Mouse (Mus musculus) urinary bladder, postnatal 14 days (tissue): Measurements from ENCODE around the gene 4931408C20Rik.

Experiments used
- DNase-seq: peaks from one replicate; pipeline ENCODE4 v3.0.0; 2021; ENCODE audit warnings: low spot score

4931408C20Rik gene

DNA sequence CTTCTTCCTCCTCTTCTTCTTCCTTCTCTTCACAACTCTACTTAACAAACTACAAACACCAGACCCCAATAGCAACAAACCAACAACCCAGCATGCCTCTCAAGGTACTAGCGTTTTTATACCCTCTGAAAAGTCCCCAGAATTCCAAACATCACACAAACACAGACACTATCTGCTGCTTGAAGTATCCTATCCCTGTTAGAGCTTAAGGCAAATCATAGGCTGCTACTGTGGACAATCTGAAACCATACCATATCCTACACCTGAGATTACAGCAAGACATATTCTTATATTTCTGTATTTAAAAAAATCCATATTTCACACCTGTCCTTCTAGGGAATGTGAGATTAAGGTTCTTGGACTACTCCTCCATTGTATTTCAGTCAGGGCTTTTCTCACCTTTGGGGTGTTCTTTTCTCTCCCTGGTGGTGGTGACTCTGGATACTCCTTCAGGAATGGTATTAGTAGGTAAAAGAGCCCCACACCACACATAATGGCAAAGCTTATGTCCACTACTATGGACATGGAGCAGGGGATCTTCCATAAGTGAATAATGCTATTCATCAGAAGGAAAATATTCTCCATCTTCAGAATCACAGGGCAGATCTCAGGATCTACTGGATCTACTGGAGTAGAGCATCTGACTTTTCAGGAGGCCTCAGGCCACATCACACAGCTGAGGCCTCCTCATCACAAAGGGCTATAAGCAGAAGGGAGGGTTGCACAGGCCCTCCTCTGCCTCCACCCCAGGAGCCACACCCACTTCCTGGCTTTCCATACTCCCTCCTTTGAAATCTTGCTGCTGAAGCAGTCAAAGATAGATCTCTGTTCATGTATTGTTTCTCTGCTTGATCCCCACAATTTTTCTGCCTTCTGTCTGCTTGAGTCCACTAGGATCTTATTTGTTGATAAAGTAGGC is at the start of gene 4931408C20Rik:
4931408C20Rik (minus strand) TSS at position 619 of the 919 bp plus-strand sequence.
- DNase-seq: peak; percentile 22

DNA sequence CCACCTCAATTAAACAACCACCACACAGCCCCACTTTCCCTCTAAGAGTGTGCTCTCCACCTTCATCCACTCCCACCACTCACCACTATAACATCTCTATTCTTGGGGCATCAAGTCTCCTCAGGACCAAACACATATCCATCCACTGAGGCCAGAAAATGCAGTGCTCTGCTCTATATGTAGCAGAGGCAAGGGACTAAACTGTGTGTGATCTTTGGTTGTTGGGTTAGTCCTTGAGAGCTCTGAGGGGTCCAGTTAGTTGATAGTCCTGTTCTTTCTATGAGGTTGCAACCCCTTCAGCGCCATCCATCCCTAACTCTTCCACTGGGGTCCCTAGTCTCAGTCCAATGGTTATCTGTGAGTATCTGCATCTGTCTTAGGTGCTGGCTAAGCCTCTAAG is 666 bp upstream of the 4931408C20Rik start:
- no peak for DNase-seq

DNA sequence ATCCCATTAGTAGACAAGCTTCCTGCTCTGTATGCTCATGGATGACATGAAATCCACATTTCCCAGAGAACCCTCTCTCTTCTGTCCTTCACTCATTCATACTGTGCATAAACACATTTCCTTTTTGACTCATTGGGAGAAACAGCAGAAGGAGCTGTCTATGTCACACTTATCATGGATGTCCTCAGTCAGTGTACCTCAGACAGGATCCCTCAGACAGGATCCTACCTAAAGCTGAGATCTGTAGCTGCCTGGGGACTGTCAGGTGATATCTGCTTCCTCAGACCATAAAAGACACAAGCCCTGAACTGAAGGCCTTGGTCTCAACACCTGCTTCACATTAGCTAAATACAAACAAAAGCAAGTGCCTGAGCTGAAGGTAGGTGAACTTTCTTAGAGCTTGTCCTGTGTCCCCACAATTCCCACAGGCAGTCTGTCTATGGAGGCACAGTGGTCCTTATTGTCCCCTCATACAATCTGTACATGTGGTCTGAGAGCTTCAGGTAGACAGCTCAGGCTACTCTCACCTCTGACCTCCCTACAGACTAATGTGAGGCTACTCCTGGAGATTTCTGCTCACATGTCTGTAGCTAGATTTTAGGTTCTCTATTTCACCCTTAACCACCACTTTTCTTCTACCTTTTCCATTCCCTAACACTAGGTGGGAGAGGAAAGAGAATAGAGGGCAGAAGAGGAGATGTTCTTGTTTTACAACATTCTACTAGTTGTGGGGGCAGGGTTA is 1.1 kb downstream of the 4931408C20Rik start:
- no peak for DNase-seq

- no peak for DNase-seq
Observed at GRCm38 (mm10) chr1:26685383-26685782, 1.9 kb downstream of the 4931408C20Rik start.

DNA sequence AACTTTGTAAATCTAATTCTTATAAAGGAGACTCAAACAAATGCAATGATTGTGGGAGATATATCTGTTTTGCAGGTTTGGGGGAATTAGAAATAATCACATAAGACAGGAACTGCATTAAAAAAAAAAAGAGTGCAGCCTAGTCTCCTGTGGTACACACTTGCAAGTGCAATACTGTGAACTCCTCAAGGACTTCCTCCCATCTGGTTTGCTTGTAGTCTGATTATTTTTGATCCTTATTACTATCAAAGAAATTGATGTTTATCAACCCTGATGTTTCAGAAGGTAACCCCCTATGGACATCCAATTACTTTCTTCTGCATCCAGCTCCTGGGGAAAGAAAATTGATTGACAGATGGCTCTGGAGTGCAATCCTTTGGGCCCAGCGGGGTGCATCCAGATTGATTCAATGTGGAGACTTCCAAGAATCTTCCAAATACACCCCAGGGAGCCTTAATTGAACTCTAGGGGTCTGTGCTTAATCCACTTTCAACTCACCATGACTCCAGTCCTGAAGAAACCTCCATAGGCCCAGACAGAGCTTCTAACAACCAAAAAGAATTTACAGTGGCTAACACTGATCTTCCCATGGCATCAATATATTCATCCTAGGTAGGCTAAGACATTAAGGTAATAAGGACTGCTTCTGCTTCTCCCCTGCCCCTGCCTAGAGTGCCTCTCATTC is 37.4 kb downstream of the 4931408C20Rik start:
- DNase-seq: no peak

GRCm38 (mm10) chr1:26636051-26636450 is 51.2 kb downstream of the 4931408C20Rik start:
- no peak for DNase-seq
